Mouse (Mus musculus): Measurements from ENCODE around the gene Svs3a.
"Not testable (repeated sequence)": the region's sequence is repeated elsewhere in the genome, so short reads cannot be mapped to it uniquely, and the experiment has no call there.

Svs3a gene

DNA sequence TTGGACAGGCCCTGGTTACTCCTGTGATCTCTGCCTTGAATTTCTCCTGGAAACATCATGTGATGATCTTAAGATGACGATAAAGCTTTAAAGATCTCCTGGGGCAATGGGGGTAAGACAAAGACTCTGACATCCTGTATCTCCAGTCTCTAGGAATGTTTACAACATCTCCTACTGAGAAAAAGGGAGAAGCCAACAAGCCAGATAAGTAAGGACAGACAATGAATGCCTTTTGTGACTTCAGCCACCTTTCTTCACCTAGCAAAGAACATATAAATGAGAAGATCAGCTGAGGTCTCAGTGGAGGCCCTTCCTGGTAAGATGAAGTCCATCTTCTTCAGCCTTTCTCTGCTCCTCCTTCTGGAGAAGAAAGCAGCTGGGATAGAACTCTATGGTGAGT, at the start of gene Svs3a:
Gene Svs3a (plus strand): TSS at position 301 of the 400 bp plus-strand sequence.
- DNase-seq (ENCODE audit: low spot score), result not testable (repeated sequence)

DNA sequence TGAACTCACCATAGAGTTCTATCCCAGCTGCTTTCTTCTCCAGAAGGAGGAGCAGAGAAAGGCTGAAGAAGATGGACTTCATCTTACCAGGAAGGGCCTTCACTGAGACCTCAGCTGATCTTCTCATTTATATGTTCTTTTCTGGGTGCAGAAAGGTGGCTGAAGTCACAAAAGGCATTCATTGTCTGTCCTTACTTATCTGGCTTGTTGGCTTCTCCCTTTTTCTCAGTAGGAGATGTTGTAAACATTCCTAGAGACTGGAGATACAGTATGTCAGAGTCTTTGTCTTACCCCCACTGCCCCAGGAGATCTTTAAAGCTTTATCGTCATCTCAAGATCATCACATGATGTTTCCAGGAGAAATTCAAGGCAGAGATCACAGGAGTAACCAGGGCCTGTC, 32.5 kb upstream of the Svs3a start, which contains the start of gene Svs3b:
Gene Svs3b (minus strand): TSS at position 101 of the 400 bp plus-strand sequence.
- DNase-seq (ENCODE audit: low spot score), result not testable (repeated sequence)

DNA sequence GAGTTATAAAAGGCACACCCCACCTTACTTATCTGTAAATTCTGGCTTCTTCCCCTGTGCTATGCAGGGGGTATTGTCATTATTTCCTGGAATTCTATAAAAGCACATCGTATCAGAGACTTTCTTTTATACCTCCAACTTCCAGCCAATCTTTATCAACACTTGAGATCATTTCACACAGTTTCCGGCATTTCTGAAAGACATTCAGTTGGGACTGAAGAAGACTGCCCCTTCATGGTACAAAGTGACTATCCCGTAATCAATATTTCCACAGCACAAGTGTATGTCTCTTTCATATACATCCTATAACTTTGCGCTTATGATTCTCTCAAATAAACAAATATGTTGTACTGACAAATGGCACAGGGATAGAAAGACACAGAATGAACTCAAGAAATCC, 10.7 kb upstream of the Svs3a start, which contains the start of gene Svs4:
Gene Svs4 (minus strand): TSS at position 101 of the 400 bp plus-strand sequence.
- DNase-seq (ENCODE audit: low spot score), result no peak

DNA sequence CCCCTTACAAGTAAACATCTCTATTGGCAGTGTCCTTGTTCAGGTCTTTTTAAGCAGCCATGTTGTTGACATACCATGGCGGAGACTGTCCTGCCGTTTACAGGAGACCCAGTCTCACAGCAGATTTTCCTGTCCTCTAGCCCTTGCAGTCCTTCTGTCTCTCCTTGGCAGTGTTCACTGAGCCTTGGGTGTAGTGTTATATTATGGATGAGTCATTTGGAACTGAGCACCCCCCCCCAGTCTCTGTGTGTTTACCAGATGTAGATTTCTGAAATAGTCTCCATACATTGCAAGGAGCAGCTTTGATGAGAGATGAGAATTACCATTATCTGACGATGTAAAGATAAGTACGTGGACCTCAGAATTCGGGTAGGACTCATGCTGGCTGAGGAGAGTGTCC, 23.5 kb downstream of the Svs3a start:
- DNase-seq (ENCODE audit: low spot score), result no peak

DNA sequence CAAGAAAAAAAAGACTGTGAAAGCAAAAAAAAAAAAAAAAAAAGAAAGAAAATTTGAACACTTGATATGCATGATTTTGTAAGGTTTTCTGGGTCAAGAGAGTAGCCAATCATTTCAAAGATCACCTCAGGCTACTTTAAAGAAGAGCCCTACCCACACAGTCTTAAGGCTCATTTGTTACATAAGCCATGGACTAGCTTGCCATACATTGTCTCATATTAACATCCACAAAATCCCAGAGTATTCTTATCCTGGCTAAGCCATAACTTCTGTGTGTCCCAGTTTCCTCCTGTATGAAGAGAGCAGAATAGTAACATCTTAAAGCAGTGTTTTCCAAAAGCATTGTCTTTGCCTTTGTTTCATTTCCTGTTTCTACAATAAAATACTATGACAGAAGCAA, 26.4 kb downstream of the Svs3a start:
- DNase-seq (ENCODE audit: low spot score), result not testable (repeated sequence)

DNA sequence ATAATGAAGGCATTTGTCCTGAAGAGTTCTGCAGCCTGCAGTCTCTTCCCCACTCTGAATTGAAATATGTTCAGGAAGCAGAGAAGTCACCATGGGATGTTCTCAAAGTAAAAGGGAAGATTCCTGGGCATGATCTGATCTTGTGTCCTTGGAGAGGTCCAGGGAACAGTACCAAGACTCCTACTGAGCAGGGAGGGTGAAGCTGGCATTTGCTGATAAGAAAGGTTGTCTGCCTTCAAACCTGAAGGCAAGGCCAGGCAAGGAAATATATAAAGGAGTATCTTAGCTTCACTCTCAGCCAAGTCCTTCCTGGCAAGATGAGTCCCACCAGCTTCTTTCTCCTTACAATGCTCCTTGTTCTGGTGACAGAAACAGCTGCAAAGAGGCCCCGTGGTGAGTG, 27.4 kb downstream of the Svs3a start, which contains the start of gene Svs6:
Gene Svs6 (plus strand): TSS at position 301 of the 400 bp plus-strand sequence.
- not testable (repeated sequence) for DNase-seq (ENCODE audit: low spot score)

GRCm38 (mm10) chr2:164320983-164321382, 31.9 kb downstream of the Svs3a start:
- DNase-seq (ENCODE audit: low spot score), result no peak

DNA sequence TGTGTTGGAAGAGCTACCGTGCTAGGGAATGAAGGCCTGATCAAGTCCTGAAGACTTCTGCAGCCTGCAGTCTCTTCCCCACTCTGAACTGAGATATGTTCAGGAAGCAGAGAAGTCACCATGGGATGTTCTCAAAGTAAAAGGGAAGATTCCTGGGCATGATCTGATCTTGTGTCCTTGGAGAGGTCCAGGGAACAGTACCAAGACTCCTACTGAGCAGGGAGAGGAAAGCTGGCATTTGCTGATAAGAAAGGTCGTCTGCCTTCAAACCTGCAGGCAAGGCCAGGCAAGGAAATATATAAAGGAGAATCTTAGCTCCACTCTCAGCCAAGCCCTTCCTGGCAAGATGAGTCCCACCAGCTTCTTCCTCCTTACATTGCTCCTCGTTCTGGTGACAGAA, 43.4 kb downstream of the Svs3a start, which contains the start of gene Svs5:
Gene Svs5 (plus strand): TSS at position 301 of the 400 bp plus-strand sequence.
- DNase-seq (ENCODE audit: low spot score), result not testable (repeated sequence)

All from left cerebral cortex, adult 11 months (tissue).